ENCODE assay signal across 8 mouse cellular contexts in genomic region chr13:99344599-99345575, GRCm38 (mm10). TPM values are rescaled to one million over a fixed set of nuclear protein-coding genes. Genes with fewer than 3 reads are reported as not detected.
DNase-seq lines count a peak whose midpoint lies in the region; ATAC-seq lines count a peak whose summit lies in the region.

Gene Ptcd2 (minus strand): TSS chr13:99344705.
Gene Mrps27 (plus strand): TSS chr13:99344786.

- H3K36me3 ChIP-seq in hindbrain, embryonic 14.5 days (replicated peaks; ENCODE audit: control insufficient read depth, insufficient read depth), result peaks cover 38% of the 10 kb centered on the region

- ATAC-seq in hindbrain, embryonic 14.5 days (ENCODE audit: low FRiP score), result peak; percentile 99

- H3K27ac ChIP-seq in hindbrain, embryonic 14.5 days, result peak within 1 kb of the TSS; percentile 79

- H3K4me1 ChIP-seq in hindbrain, embryonic 14.5 days (replicated peaks; ENCODE audit: control insufficient read depth, insufficient read depth, low read length), result peaks cover 15% of the 10 kb centered on the region

- H3K4me3 ChIP-seq in hindbrain, embryonic 14.5 days (replicated peaks; ENCODE audit: low read length), result peak within 1 kb of the TSS; percentile 62

- no peaks in the 10 kb centered on the region for H3K27me3 ChIP-seq in hindbrain, embryonic 14.5 days (ENCODE audit: control insufficient read depth, insufficient read depth, low read length)

- DNase-seq in R1 (ENCODE audit: low read depth, low spot score), result peak; percentile 96
- peak; percentile 98 to 99 for DNase-seq in cerebellum, postnatal 25 days
- peak; percentile 97 to 98 for DNase-seq in frontal cortex, postnatal 25 days (ENCODE audit: low spot score in 2 of 2)
- DNase-seq in hindbrain, embryonic 14.5 days (ENCODE audit: low spot score), result peak; percentile 96
- DNase-seq in layer of hippocampus, postnatal 36 days, result peak; percentile 98 to 99
- DNase-seq in lung, postnatal 36 days, result peak; percentile 98
- peak; percentile 98 for DNase-seq in retina, postnatal 1 day
- DNase-seq in urinary bladder, adult 18-20 months (ENCODE audit: low spot score in 2 of 2), result peak; percentile 96 to 97

- H3K4me2 ChIP-seq in hindbrain, embryonic 14.5 days (replicated peaks), result peak within 1 kb of the TSS; percentile 67

- H3K9ac ChIP-seq in hindbrain, embryonic 14.5 days, result peak within 1 kb of the TSS; percentile 74

- no peaks in the 10 kb centered on the region for H3K9me3 ChIP-seq in hindbrain, embryonic 14.5 days (ENCODE audit: control insufficient read depth, low read length)

- 4% methylated on average over 39 of the region's 39 CpGs for WGBS in hindbrain, embryonic 14.5 days

RNA-seq across cellular contexts. Expression of gene Ptcd2, which starts in this region (rescaled TPM):
- polyA plus RNA-seq in hindbrain, embryonic 14.5 days (2014; fragmentation: Nextera tagmentation; extraction: Ambion mirVana), result 58.0 and 58.5 TPM in 2 replicates
- 10 to 100 TPM; 28.2 to 31.4 TPM for total RNA-seq in layer of hippocampus, postnatal 36 days (2021)

RNA-seq across cellular contexts. Expression of gene Mrps27, which starts in this region (rescaled TPM):
- 40.0 and 40.9 TPM in 2 replicates for polyA plus RNA-seq in hindbrain, embryonic 14.5 days (2014; fragmentation: Nextera tagmentation; extraction: Ambion mirVana)
- total RNA-seq in layer of hippocampus, postnatal 36 days (2021), result 10 to 100 TPM; 26.9 to 27.0 TPM

Comparison
In these comparisons a context has a peak if more than half of its experiments do, and no peak if none do; other contexts are left out.
1. Peak in every context shown above with its lines: DNase-seq, ATAC-seq, H3K4me3 ChIP-seq and H3K27ac ChIP-seq.